Mouse (Mus musculus) liver (tissue): Measurements from ENCODE around the gene Slc30a2.
A peak's percentile ranks its signal among the peaks of the same experiment; 100 is the strongest.
"Not testable (repeated sequence)": the region's sequence is repeated elsewhere in the genome, so short reads cannot be mapped to it uniquely, and the experiment has no call there.

Source experiments
- DNase-seq: peaks from one replicate; pipeline ENCODE4 v3.0.0-alpha.2; 2020; ENCODE audit warnings: mixed read lengths

Gene Slc30a2

DNA sequence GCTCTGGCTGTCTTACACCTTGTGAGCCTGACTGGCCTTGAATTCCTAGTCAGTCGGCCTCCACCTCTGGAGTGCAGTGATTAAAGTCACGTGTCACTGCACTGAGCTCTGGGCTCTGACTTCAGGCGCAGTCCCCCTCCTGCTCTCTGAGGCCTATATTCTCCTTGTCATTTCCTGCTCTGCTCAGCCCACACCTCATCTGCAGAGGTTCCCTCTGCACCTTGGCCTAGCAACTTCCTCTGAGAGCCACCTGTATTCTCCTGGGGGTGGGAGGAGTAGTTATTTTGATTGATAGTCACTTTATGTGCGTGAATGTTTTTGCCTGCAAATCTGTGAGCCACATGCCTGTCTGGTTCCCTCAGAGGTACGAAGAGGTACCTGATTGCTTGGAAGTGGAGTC lies 18.2 kb downstream of the Slc30a2 start:
- DNase-seq = no peak

DNA sequence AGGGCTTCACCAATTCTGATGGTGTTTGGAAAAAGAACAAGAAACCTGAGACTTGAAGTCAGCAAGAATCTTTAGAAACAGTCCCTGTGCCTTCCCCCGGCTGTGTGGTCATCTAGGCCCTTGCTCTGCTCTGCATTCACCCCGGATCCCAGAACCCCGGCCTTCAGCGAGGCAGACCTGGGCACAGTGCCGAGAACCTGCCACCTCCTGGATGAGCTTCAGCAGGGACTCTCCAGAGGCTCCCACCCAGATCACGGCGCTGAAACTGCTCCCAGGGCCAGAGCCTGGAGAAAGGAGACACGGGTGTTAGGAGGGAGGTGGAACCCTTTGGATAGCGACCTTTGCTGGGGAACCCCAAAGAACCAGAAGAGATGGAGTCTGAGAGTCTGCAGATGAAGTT lies 19.1 kb downstream of the Slc30a2 start:
- no peak for DNase-seq

DNA sequence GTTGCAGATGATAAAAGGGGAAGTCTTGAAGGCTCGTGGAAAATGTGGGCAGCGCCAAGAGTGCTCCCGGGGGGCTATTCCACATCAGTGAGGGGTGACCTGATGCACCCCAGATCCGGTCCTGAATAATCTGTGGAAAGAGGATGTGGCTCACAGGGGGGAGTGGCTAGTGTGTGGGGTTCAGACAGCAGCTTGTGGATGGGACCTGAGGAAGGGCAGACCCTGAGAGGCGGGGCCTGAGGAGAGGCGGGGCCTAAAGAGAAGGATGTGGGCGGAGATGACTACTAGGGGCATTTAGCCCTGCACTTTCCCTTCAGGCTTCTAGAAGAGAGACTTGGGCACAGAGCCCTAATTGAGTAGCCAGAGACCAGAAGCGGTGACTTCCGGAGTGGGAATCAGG lies 19.6 kb downstream of the Slc30a2 start:
- DNase-seq = peak; percentile 54

DNA sequence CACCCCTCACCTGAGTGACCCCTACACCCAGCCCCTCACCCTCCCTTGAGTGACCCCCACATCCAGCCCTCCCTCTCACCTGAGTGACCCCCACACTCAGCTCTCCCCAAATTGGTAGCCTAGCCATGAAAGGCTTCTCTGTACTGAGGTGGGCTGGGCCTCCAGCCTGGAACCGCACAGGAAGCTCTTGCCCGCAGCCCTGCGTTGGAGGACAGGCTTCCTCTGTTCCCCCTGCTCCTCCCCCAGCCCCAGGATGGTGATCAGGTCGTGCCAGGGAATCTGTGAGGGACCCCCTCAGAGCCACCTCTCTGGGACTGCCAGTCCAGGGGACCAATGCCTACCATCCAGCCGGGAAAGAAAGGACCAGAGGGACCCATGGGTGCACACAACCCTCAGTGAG lies 22.3 kb downstream of the Slc30a2 start:
- no peak for DNase-seq

DNA sequence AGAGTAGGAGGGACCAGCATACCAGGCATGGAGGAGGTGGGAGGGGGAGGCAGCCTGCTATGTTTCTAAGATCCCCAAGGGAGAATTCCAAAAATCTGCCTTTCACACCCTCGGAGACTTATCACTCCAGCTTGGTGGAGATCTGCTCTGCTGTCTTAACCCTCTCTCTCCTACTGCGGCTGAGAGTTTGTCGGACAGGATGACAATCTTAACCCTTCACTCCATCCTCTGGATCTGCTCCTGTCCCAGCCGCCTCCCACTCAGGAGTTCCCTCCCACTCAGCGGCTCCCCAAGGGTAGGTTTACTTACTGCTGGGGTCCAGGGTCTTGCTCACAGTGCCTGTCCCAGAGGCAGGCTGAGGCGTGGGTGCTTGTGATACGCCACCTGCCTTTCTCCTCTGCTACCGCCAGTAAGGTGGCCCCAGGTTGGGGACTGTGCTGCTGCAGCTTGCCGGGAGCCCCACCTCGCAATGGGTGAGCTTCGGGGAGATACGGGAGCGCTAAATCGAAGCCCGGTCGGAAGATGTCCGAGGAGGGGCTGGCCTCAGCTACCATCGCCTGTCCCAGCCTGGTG lies 27.8 kb downstream of the Slc30a2 start:
- no peak for DNase-seq

DNA sequence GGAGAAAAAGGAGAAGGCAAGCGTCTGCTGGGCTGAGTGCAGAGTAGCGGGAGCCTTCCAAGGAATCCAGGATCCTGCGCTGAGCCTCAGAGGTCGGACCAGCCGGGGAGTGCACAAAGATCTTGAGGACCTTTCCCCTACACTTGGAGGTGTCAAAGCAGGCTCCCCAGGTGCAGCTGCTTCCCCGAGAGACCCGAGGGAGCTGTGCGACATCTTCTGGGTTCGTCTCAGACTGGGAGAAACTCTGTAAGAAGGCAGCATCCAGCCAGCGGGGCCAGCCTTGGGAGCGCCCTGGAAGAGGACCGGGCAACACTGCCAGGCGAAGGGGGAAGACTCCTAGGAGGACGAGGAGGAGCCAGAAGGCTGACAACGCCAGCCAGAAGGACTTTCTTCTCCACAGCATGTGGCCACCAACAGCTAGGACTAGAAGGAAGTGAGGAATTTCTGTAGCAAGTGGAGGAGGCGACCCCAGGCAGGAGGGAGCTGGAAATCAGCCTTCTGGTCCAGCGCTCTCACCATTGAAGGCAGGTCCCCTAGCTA lies 28.4 kb downstream of the Slc30a2 start:
- DNase-seq = no peak

DNA sequence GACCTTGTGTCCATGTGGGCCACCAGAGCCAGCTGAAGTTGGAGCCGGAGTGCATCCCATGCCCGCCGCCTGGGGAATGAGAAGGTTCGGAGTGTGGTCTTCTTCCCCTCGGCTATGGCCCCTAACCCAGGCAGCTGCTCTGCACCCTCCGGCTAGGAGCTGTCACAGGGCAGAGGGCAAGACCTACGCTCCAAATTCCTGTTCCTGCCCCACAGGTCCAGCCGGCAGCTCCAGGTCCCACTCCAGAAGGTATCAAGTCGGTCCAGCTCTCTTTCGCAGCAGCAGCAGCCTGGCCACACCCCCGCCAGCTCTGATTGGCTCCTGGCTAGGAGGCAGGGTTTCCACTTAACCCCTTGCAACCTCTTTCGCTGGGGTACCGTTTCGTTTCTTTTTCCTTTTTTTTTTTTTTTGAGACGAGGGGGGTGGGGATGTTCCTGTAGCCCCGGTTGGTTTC lies 29.3 kb downstream of the Slc30a2 start:
- DNase-seq = peak; percentile 65

DNA sequence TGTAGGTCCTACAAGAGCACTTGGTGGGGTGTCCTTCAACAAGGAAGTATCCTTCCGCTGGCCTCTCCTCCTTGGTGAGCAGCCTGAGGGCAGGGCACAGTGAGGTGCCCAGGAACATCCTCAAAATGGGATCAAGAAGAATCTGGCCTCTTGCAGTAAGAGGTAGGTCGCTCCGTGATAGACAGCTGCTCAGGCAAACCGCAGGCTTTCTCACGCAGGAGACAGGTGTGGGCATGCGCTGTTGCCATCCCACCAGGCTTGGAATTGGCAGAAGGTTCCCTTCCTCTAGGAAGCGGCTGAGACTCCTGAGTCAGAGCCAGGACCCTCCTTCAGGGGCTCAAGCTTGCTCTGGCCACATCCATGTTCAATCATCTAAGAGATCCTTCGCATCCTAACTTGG lies 30.3 kb downstream of the Slc30a2 start:
- no peak for DNase-seq

DNA sequence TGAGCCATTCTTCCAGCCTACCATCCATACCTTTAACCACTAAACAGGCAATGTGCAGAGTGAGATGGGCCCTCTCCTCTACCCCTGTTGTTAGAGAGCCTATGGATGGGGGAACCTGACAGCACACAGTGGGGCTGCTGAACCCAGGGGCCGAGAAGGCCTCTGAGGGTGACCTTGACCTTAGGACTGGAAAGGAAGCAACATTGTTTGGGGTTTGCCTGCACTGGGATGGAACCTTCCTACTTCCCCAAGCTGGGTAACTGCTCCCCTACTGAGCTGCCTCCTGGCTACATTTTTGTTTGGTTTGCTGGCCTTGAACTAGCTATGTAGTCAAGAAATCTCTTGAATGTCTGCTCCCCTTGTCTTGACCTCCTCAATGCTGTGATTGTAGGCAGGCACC lies 31.3 kb downstream of the Slc30a2 start:
- DNase-seq = no peak

DNA sequence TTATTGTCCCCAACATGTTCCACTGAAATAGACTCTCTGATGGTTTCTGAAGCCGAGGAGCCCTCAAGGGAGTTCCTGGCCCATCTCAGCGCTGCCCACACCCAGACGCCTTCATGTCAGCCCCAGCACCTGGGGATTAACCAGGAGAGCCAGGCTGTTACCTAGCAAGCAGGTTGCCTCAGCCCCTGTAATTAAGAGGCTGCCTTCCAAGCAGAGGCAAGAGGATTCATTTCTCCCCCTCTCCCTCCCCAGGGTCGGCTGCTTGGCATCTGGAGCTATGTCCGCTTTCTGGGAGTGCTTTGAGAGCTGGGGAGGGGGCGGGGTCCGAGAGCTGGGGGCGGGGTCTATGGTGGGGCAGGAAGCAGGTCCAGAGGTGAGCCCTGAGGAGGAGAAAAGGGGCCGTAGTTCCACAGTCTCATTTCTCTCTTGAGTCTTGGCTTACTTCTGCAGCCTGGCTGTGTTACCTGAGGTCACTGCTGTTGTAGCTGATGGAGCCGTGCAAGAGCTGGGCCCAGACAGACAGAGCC lies 35.2 kb downstream of the Slc30a2 start:
- DNase-seq = no peak

DNA sequence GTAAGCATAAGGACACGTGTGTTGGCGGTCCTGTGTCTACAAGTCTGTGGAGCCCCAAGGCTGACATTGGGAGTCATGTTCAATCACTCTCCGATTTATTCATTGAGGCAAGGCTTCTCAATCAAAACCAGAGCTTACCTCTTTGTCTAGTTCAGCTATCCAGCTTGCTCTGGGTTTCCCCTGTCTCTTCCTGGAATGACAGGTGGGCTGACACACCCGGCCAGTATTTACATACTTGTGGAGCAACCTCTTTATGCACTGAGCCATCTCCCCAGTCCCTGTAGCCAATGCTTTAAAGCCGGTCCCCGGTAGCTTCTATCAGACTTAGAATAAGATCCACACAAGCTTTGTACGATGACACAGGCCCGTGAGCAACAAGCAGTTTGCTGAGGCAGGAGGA lies 36.5 kb downstream of the Slc30a2 start:
- DNase-seq = no peak

DNA sequence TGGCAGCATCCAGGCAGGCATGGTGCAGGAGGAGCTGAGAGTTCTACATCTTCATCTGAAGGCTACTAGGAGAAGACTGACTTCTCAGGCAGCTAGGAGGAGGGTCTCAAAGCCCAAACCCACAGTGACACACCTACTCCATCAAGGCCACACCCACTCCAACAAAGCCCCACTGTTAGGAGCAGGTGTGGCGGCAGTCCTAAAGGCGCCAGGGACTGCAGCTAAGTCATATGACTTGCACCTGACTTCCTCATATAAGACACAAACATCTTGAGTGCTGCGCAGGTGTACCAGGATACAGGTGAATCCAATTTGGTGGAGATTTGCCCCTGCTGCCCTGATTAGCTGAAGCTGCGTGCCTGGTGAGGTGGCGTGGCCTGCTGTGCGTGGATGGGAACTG lies 40.8 kb downstream of the Slc30a2 start, which contains the start of gene Extl1:
Gene Extl1, minus strand, starts transcription at position 101 of the 400 bp plus-strand sequence.
- not testable (repeated sequence) for DNase-seq

DNA sequence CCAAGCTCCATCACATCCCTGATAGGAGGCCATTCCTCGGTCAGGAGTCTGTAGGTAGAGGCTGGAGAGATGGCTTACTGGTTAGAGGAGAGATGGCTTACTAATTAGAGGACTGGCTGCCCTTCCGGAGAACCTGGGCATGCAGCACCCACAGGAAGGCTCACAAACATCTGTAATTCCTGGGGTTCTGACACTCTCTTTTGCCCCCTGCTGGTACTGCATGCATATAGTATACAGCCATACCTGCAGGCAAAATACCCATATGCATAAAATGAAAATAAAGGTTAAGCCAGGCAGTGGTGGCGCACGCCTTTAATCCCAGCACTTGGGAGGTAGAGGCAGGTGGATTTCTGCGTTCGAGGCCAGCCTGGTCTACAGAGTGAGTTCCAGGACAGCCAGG lies 44.3 kb downstream of the Slc30a2 start:
- DNase-seq = no peak

DNA sequence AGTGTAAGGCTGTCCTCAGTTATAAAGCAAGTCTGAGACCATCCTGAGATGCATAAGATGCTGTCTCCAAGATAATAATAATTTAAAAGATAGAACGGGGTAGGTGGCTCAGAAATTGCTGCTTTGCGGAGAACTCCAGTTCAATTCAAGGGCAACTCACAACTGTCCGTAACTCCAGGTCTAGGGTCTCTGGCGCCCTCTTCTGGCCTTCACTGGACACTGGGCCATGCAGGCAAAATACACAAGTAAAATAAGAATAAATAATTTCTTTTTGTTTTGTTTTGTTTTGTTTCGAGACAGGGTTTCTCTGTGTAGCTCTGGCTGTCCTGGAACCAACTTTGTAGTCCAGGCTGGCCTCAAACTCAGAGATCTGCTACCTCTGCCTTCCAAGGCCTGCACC lies 45.4 kb downstream of the Slc30a2 start:
- peak; percentile 71 for DNase-seq

DNA sequence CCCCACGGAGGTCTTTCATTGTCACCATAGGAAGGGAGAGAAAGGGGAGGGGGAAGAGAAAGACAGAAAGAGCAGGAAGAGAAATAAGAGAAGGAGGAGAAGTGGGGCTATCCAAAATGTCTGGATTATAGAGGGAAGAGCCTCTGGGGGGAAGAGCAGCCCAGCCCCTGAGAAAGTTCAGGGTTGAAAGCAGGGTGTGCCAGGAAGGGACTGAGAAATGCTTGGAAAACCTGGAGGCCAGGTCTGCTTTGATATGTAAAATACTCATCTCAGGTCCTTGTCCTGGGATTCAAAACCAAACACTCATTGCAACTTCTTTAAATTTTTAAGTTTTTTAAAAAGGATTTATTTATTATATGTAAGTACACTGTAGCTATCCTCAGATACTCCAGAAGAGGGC lies 48.7 kb downstream of the Slc30a2 start:
- no peak for DNase-seq

DNA sequence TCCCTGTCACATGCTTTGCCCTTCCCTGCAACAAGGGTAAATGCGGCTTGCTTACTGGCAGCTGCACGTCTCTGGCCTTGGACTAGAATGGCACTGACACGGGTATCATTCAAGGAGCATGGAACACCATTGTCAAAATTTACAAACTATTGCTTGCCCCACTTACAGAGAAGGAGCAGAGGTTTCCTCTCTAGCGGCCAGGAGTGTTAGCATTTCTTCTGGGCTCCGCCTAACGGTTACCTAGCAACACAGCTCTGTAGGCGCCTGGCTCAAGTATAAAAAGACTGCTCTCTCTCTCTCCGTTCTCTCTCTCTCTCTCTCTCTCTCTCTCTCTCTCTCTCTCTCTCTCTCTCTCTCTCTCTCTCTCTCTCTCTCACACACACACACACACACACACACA lies 49.6 kb downstream of the Slc30a2 start:
- no peak for DNase-seq

DNA sequence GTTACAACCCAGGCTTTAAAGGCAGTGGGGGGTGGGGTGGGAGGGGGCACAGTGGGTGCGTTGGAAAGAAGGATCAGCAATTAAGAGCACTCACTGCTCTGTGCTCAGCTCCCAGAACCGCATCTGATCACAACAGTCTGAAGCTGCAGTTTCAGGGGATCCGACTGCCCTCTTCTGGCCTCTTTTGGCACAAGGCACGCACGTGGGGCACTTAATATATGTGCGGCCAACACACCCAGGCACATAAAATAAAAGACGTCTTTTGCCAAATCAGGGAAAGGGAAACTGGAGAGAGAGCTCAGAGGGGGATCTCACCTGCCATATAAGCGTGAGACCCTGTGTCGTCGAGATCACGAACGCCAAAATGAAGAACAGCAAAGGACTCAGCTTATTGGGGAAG lies 50.0 kb downstream of the Slc30a2 start:
- peak; percentile 22 for DNase-seq

DNA sequence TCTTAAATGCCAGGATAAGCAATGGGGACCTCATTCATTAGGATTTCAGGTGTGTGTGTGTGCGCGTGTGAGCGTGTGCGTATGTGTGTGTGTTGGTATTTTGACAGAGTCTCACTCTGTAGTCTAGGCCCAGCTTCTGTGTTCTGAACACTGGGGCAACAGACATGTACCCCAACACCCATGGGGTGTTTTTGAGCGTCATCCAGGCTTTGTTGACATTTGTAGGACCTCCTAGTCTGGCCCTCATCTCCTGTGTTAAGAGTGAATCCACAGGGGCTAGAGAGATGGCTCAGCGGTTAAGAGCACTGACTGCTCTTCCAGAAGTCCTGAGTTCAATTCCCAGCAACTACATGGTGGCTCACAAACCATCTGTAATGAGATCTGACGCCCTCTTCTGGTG lies 52.2 kb downstream of the Slc30a2 start:
- no peak for DNase-seq

DNA sequence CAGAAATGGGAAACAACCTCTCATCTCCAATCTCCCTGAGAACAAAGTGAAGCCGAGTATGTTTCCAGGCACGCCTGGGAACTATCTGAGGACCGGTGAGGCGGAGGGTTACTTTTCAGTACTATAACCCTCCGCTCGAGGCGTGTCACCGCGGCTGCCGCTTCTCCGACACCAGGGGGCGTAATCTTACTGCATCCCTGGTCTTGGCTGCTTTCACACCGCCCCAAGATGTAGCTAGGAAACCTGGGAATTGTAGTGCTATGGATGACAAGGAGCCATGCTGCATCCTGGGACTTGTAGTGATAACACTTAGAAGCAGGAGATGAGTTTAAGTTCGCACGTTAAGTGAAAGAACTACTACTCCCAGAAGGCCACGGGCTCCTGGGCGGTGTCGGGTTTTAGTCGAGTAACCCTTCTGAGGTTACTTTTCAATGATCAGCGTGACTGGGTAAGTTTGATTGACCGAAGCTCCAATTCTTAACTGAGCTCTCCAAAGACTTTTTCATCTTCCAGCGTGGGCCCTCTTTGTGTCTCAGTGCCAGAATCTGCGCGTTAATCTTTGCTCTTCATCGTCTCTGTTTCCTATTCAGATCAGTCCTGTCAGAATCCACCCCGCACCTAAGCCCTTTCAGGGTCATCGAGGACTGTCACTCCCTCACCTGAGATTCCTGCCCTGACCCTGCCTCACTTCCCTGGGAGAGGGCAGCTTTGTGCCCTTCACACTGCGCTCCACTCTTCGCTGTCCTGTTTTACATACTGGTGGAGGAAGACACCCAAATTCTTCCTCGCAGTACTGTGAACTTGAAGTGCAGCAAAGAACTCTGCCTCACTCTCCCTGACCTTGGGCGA lies 53.2 kb downstream of the Slc30a2 start, which contains the start of gene Pafah2:
Gene Pafah2, plus strand, starts transcription at position 344 of the 849 bp plus-strand sequence.
- DNase-seq = peak; percentile 89

DNA sequence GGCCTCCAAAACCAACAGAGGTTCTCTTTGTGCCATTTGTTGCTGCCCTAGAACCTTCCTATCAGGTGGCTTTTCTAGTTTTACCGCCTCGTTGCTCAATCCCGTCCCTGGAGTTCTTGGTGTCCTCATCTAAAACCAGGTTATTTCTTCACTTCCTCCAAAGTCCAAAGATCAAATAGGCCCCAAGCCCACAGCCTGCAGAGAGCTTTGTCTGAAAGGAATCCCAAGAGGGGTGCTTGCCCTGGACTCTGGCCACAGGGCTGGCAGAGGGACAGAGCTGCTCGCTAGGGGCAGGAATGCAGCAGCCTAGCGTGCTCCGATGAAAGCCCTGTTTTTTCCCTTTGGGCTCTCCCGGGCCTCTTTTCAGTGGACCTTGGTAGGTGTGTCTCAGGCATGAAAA lies 54.1 kb downstream of the Slc30a2 start:
- DNase-seq = peak; percentile 34

DNA sequence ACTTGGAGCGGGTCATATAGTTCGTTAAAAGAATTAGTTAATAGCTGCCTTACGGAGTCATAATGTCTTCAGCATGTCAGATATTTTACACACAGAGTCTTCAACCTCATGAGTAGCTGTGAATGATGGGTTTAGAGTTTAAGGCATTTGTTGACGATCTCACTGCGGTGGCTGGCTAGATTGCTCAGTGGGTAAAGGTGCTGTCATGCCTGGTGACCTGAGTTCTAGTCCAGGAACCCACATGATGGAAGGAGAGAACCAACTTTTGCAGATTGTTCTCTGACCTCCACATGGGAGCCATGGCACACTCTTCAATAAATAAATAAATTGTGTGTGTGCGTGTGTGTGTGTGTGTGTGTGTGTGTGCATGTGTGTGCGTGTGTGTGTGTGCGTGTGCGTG lies 54.8 kb downstream of the Slc30a2 start:
- DNase-seq = no peak

DNA sequence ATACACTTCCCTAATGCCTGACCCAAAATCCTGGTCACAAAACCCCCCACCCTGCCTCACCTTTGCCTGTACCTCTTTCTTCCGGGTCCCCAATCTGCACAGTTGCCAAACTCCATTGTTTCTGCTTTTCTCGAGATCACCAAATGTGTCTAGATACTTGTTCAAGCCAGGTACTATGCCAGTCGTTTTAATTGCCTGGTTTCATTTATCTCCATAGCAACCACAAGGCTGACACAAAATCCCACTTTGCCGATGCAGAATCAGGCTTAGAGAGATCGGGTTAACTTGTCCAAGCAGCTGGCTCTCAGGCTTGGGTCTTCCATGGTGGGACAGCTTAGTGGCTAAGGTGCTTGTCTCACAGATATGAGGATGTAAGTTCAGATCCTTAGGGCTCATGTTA lies 57.2 kb downstream of the Slc30a2 start:
- no peak for DNase-seq

DNA sequence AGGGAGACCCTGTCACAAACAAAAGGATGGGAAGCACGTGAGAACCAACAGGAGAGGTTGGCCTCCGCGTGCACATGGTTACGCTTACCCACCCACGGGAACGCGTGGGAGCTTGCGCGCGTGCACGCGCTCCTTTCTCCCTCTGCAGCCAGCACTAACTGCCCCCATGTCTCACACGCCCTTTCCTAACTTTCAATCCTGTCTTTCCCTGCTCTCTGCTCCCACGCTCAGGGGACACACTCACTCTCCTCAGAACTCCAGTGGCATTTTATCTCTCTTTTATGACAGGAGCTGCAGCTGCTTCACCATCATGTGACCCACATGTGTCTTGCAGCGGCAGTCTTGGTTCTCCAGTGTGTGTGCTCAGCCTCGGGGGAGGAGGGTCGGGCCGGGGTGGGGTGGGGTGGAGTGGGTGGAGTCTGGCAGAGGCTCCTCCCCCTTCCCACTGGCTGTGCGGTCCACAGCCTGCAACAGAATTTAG lies 58.2 kb downstream of the Slc30a2 start:
- DNase-seq = peak; percentile 84
